Mouse (Mus musculus) T-helper 2 cell (primary cell): Measurements from ENCODE around the gene Rpl15.
"Not testable (repeated sequence)": the region's sequence is repeated elsewhere in the genome, so short reads cannot be mapped to it uniquely, and the experiment has no call there.

ENCODE experiments used
- in situ Hi-C: fragments of 300-600 bp; cut with MboI, MseI; formaldehyde crosslinking; loops from one replicate; pipeline ENCODE4 v1.15.1; 2025; ENCODE audit warnings: high pct_unique_total_duplicates

Rpl15 gene

GRCm38 (mm10) chr14:18270529-18271441 is at the start of gene Rpl15, which contains the start of gene Nkiras1:
TSS of gene Rpl15 (minus strand) at chr14:18271391.
TSS of gene Nkiras1 (plus strand) at chr14:18271136.
- in situ Hi-C loops: no loop called here

GRCm38 (mm10) chr14:18317457-18318411 is 46.5 kb upstream of the Rpl15 start:
- in situ Hi-C loops: no loop called here

GRCm38 (mm10) chr14:18304165-18304564 is 33.0 kb upstream of the Rpl15 start:
- in situ Hi-C loops: no loop called here

GRCm38 (mm10) chr14:18303262-18303661 is 32.1 kb upstream of the Rpl15 start:
- in situ Hi-C loops: no loop called here

GRCm38 (mm10) chr14:18302750-18303149 is 31.6 kb upstream of the Rpl15 start:
- in situ Hi-C loops: no loop called here

- in situ Hi-C loops: no loop called here
These were observed 30.4 kb upstream of the Rpl15 start for GRCm38 (mm10) chr14:18301591-18301990.

- in situ Hi-C loops: no loop called here
These were observed 29.5 kb upstream of the Rpl15 start for GRCm38 (mm10) chr14:18300676-18301075.

- in situ Hi-C loops: no loop called here
These were observed 27.7 kb upstream of the Rpl15 start for GRCm38 (mm10) chr14:18298874-18299273.

GRCm38 (mm10) chr14:18297441-18297840 is 26.2 kb upstream of the Rpl15 start:
- in situ Hi-C loops: no loop called here

- in situ Hi-C loops: no loop called here
These were observed 21.4 kb upstream of the Rpl15 start for GRCm38 (mm10) chr14:18292578-18292977.

GRCm38 (mm10) chr14:18292111-18292510 is 20.9 kb upstream of the Rpl15 start:
- in situ Hi-C loops: no loop called here

GRCm38 (mm10) chr14:18287391-18287790 is 16.2 kb upstream of the Rpl15 start:
- in situ Hi-C loops: loop anchor here (5.0 kb wide), 1 partner anchor 35 kb away; no protein-coding TSS in a partner anchor

- in situ Hi-C loops: loop anchor here (5.0 kb wide), 1 partner anchor 36 kb away; no protein-coding TSS in a partner anchor
These were observed 15.2 kb upstream of the Rpl15 start for GRCm38 (mm10) chr14:18286441-18286840.

GRCm38 (mm10) chr14:18285476-18285875 is 14.3 kb upstream of the Rpl15 start:
- in situ Hi-C loops: loop anchor here (5.0 kb wide), 1 partner anchor 37 kb away; no protein-coding TSS in a partner anchor

GRCm38 (mm10) chr14:18284581-18284980 is 13.4 kb upstream of the Rpl15 start:
- in situ Hi-C loops: no loop called here

- in situ Hi-C loops: no loop called here
These were observed 9.2 kb upstream of the Rpl15 start for GRCm38 (mm10) chr14:18280375-18280774.

- in situ Hi-C loops: no loop called here
These were observed 3.3 kb upstream of the Rpl15 start for GRCm38 (mm10) chr14:18274526-18274925.

- in situ Hi-C loops: no loop called here
These were observed 475 bp upstream of the Rpl15 start for GRCm38 (mm10) chr14:18271666-18272065.

- in situ Hi-C loops: not testable (repeated sequence)
These were observed 1.2 kb downstream of the Rpl15 start for GRCm38 (mm10) chr14:18269947-18270528.

- in situ Hi-C loops: no loop called here
These were observed 7.8 kb downstream of the Rpl15 start for GRCm38 (mm10) chr14:18263427-18263826.

- in situ Hi-C loops: no loop called here
These were observed 10.0 kb downstream of the Rpl15 start for GRCm38 (mm10) chr14:18261203-18261602.
